Mouse (Mus musculus) embryonic facial prominence, embryonic 11.5 days (tissue): ENCODE measurements at regions not wholly inside any gene's neighbourhood (a gene's known extent, or its start where the extent isn't known, plus 50 kb on each side); places are given as distances from the start of the nearest gene placed in this dataset.
A peak's percentile ranks its signal among the peaks of the same experiment; 100 is the strongest.
"Not testable (repeated sequence)": the region's sequence is repeated elsewhere in the genome, so short reads cannot be mapped to it uniquely, and the experiment has no call there.

ENCODE experiments used
- ATAC-seq: fragments of 200-750 bp; cut with Nextera tagmentation; replicated peaks from 2 replicates; pipeline ENCODE4 v1.8.0; 2017; ENCODE audit warnings: low read depth; ENCODE audit not compliant: insufficient number of reproducible peaks, low FRiP score, low TSS enrichment
- DNase-seq: peaks from one replicate; pipeline ENCODE4 v3.0.0-alpha.2; 2015; ENCODE audit warnings: low spot score
- H3K27ac ChIP-seq: fragments of 300-500 bp; sonication (generic); replicated peaks from 2 replicates; pipeline ENCODE4 v1.5.1; 2014; ENCODE audit warnings: mild to moderate bottlenecking, low read depth, low read length, control low read depth
- H3K27me3 ChIP-seq: fragments of 300-500 bp; sonication (generic); 2 replicates; pipeline ENCODE4 v1.6.1; 2014; ENCODE audit warnings: mild to moderate bottlenecking, low read length, moderate library complexity, mixed read lengths; ENCODE audit not compliant: control insufficient read depth, insufficient read depth
- H3K36me3 ChIP-seq: fragments of 300-500 bp; sonication (generic); replicated peaks from 2 replicates; pipeline ENCODE4 v1.6.1; 2014; ENCODE audit warnings: low read depth, mild to moderate bottlenecking, low read length, moderate library complexity, mixed read lengths; ENCODE audit not compliant: control insufficient read depth, insufficient read depth
- H3K4me1 ChIP-seq: fragments of 300-500 bp; sonication (generic); 2 replicates; pipeline ENCODE4 v1.6.1; 2014; ENCODE audit warnings: low read length, mixed read lengths; ENCODE audit not compliant: control insufficient read depth, insufficient read depth
- H3K4me2 ChIP-seq: fragments of 300-500 bp; sonication (generic); 2 replicates; pipeline ENCODE4 v1.6.1; 2014; ENCODE audit warnings: low read depth, mild to moderate bottlenecking, control low read depth, low read length, moderate library complexity
- H3K4me3 ChIP-seq: fragments of 300-500 bp; sonication (generic); 2 replicates; pipeline ENCODE4 v1.5.1; 2014; ENCODE audit warnings: low read depth, low read length, control low read depth
- H3K9ac ChIP-seq: fragments of 300-500 bp; sonication (generic); replicated peaks from 2 replicates; pipeline ENCODE4 v1.6.1; 2014; ENCODE audit warnings: mild to moderate bottlenecking, control low read depth, low read length
- H3K9me3 ChIP-seq: fragments of 300-500 bp; sonication (generic); replicated peaks from 2 replicates; pipeline ENCODE4 v1.6.1; 2016; ENCODE audit warnings: mild to moderate bottlenecking, low read length, inconsistent platforms, mixed read lengths; ENCODE audit not compliant: control insufficient read depth
- WGBS: fragments of 180-500 bp; shearing (Covaris S2); extraction: QIAGEN DNeasy Blood & Tissue Kit; methylation state at CpG from one replicate; pipeline ENCODE4 v1.1.7; 2014; 5-methylcytosine and 5-hydroxymethylcytosine counted together

DNA sequence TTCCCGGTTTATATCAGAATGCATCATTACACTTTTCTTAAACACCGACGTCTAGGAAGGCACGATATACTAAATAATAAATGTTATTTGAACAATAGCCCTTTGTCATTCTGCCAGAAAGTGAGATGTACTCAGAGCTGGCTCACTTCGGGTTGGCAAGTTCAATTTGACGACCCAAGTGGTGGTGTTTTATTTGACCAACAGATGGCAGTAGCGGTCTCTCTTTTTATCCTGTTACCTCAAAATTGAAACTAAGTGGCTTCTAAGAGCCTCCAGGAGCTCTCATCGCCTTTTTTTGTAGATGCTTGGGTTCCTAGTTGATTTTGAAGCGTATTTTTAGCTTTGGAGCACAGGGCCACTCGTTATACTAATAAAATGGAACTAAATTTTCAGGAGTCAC, 66.7 kb upstream of the Chmp2b start:
- ATAC-seq (no peak), DNase-seq (peak; percentile 83)
- Histone ChIP-seq H3K27me3 (no peaks in the 10 kb centered on the region), H3K4me3 (no peak overlapping the region), H3K9me3 (no peaks in the 10 kb centered on the region), H3K36me3 (no peaks in the 10 kb centered on the region), H3K4me2 (no peak overlapping the region), H3K27ac (no peak overlapping the region), H3K9ac (no peak overlapping the region), H3K4me1 (no peaks in the 10 kb centered on the region)
- WGBS: 14% methylated on average over 10 of the region's 10 CpGs

DNA sequence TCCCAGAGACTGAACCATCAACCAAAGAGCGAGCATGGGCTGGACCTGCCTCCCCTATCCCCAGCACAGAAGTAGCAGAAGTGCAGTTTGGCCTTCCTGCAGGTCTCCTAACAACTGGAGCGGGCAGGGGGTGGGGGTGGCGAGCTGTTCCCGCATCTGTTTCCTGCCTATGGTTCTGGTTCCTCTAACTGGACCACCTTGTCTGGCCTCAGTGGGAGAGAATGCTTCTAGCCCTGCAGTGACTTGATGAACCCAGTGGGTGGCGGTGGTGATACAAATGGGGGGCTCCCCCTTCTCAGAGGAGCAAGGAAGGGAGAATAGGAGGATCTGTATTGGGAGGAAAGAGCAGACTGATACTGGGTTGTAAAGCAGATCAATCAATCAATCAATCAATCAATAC, 69.2 kb upstream of the Chmp2b start:
- Histone ChIP-seq H3K4me1 (no peaks in the 10 kb centered on the region), H3K9me3 (no peaks in the 10 kb centered on the region), H3K27ac (no peak overlapping the region), H3K36me3 (no peaks in the 10 kb centered on the region), H3K9ac (no peak overlapping the region), H3K4me2 (no peak overlapping the region), H3K4me3 (no peak overlapping the region), H3K27me3 (no peaks in the 10 kb centered on the region)
- WGBS: 43% methylated on average over 5 of the region's 5 CpGs
- DNase-seq (no peak), ATAC-seq (no peak)

DNA sequence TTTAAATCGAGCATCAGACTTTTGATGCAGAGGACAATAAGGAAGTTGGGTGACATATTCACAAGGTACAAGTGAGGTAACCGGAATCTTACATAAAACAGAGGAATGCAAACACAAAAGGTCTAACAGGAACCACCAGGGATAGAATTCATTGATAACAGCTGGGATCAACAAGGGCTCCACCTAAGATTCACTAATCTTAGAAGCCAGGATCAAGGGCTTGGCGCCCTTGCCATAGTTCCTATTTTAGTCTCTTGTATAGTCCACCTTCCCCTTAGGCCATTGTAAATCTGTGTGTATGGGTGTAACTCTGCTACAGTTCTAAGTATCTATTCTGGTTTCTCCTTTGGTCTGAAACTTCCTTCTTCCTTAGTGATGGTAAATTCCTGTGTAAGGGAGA, 84.2 kb upstream of the Chmp2b start:
- not testable (repeated sequence) for H3K4me3 ChIP-seq, DNase-seq, H3K27me3 ChIP-seq, H3K27ac ChIP-seq, H3K4me2 ChIP-seq, H3K9ac ChIP-seq, H3K4me1 ChIP-seq, H3K9me3 ChIP-seq, H3K36me3 ChIP-seq, ATAC-seq
- 80% methylated on average over 3 of the region's 3 CpGs for WGBS

DNA sequence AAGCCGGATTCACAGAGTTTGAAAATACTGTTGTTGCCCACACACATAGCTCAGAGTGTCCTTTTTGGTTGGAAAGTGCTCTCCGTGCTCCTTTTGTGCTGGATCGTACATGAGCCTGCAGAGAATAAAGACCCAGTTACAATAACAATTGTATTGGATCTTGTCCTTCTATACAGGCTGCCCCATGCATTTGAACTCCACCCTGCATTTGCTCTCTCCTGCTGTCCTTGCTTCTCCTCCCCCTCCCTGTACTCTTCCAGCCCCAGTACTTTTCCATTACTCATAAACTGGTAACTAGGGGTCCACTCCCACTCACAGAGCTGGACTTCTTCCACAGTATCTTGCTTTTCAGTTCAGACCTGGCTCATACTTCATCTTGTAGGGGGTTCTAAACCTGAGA, 86.5 kb upstream of the Chmp2b start:
- H3K9ac ChIP-seq: no peak overlapping the region
- no peaks in the 10 kb centered on the region for H3K36me3 ChIP-seq
- no peak overlapping the region for H3K4me2 ChIP-seq
- H3K27me3 ChIP-seq: no peaks in the 10 kb centered on the region
- H3K9me3 ChIP-seq: no peaks in the 10 kb centered on the region
- ATAC-seq (no peak), DNase-seq (no peak)
- no peak overlapping the region for H3K27ac ChIP-seq
- 87% methylated on average over 3 of the region's 3 CpGs for WGBS
- H3K4me3 ChIP-seq: no peak overlapping the region
- no peaks in the 10 kb centered on the region for H3K4me1 ChIP-seq

DNA sequence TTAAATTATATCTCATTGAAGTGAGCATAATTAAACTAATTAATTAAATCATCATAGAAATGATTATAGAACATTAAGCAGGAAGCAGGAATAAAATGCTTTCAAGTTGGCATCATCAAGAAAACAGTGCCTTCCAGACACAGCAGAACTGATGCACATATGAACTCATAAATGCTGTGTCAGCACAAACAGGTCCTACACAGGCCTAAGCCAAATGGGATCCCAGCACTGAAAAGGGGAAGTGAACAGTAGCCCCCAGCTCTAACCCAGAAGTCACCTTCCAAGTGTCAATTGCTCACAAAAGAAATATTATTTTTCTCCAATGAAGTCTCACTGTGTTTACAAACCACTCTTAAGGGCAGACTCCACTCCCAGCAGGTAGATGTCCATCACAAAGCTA, 93.0 kb upstream of the Chmp2b start:
- no peaks in the 10 kb centered on the region for H3K27me3 ChIP-seq
- H3K27ac ChIP-seq: no peak overlapping the region
- no peaks in the 10 kb centered on the region for H3K36me3 ChIP-seq
- no peak for ATAC-seq
- H3K9me3 ChIP-seq: no peaks in the 10 kb centered on the region
- no peaks in the 10 kb centered on the region for H3K4me1 ChIP-seq
- no peak overlapping the region for H3K4me2 ChIP-seq
- DNase-seq: no peak
- no peak overlapping the region for H3K9ac ChIP-seq
- no peak overlapping the region for H3K4me3 ChIP-seq

DNA sequence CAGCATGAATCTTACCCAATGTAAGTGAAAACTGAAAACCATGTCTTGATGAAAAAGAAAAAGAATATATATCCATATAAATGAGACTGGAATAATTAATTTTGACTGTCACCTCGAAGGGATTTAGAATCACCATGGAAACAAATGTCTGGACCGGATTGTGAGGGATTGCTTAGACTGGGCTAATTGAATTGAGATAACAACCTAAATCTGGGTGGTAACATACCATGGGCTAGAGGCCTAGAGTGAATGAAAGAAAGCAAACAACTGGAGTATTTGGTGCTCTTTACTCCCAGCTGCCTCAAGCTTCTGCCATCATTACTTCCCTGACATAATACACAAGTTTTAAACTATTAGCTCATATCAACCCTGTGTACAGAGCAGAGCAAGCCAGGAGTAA, 95.3 kb upstream of the Chmp2b start:
- no peaks in the 10 kb centered on the region for H3K4me1 ChIP-seq
- WGBS: 57% methylated on average over 2 of the region's 2 CpGs

DNA sequence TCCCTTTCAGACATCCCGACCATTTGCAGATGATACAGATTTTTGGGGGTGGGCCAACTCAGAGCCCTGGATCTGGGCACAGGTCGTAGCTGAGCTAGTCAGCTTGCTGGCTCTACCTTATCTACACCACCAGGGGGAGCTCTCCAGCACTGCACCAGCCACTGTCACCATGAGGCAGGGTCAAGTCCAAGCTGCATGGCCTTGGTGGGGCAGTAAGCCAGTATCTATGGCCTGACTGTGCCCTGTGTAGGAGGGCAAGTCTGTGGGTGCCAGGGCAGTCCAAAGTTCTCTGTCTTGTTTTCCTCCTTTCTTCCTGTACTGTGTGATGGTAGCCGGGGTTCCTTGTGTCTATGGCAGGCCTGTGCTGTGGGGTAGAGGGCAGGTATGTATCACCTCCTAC, 102.3 kb upstream of the Chmp2b start:
- ATAC-seq (0 out of 2 replicates have a peak, but pooled peaks have one; percentile 67), DNase-seq (peak; percentile 23)
- WGBS: 69% methylated on average over 3 of the region's 3 CpGs
- Histone ChIP-seq H3K36me3 (no peaks in the 10 kb centered on the region), H3K27me3 (no peaks in the 10 kb centered on the region), H3K9me3 (no peaks in the 10 kb centered on the region), H3K4me1 (no peaks in the 10 kb centered on the region), H3K4me2 (no peak overlapping the region), H3K4me3 (no peak overlapping the region), H3K27ac (no peak overlapping the region), H3K9ac (no peak overlapping the region)

More for the DNA sequence above, 95.3 kb upstream of the Chmp2b start:
- Histone ChIP-seq H3K27me3 (no peaks in the 10 kb centered on the region), H3K4me3 (no peak overlapping the region), H3K4me2 (no peak overlapping the region), H3K27ac (no peak overlapping the region), H3K9ac (no peak overlapping the region), H3K36me3 (no peaks in the 10 kb centered on the region), H3K9me3 (no peaks in the 10 kb centered on the region)
- ATAC-seq (no peak), DNase-seq (no peak)

DNA sequence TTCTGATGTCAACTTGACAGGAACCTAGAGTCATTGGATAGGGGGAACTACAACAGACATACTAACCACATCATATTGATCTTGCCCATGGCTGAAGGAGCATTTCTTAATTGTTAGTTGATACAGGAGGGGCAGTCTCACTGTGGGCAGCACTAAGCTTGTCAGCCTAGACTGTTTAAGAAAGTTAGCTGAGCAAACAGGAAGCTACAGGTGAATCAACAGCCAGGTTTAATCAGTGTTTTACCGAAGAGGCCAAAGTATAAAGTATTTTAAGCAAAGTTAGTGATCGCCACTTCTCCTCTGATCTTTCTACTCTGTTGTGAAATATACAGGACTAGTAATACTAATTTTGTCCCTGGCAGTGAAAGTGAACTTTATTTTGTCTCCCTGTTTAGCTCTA, 109.6 kb upstream of the Chmp2b start:
- WGBS: 93% methylated on average over 2 of the region's 2 CpGs
- no peak overlapping the region for H3K4me3 ChIP-seq

DNA sequence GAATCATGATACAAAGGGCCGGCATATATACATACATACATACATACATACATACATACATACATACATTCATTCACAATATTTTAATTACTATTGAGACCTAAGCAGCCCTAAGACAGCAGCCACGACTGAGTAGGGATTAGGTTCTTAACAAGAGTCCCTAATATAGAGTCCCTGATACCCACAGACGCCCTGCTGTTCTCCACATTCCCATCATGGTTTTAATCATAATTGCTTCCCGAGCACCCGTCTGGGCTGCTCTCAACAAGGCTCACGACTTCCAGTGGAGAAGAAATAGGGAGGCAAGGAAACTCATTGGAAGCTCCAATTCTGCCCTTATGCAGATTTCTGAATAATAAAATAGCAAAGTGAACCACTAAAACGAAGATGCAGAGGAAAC, 120.6 kb upstream of the Chmp2b start:
- Histone ChIP-seq H3K27me3 (no peaks in the 10 kb centered on the region), H3K27ac (no peak overlapping the region), H3K4me3 (no peak overlapping the region), H3K9ac (no peak overlapping the region), H3K4me1 (no peaks in the 10 kb centered on the region), H3K9me3 (no peaks in the 10 kb centered on the region), H3K36me3 (no peaks in the 10 kb centered on the region), H3K4me2 (no peak overlapping the region)
- DNase-seq: no peak
- no peak for ATAC-seq
- WGBS: 73% methylated on average over 7 of the region's 7 CpGs

More for the DNA sequence above, 109.6 kb upstream of the Chmp2b start:
- no peaks in the 10 kb centered on the region for H3K36me3 ChIP-seq
- DNase-seq (no peak), ATAC-seq (no peak)
- H3K9ac ChIP-seq: no peak overlapping the region
- no peaks in the 10 kb centered on the region for H3K4me1 ChIP-seq
- H3K27me3 ChIP-seq: no peaks in the 10 kb centered on the region
- H3K9me3 ChIP-seq: no peaks in the 10 kb centered on the region
- H3K4me2 ChIP-seq: no peak overlapping the region
- H3K27ac ChIP-seq: no peak overlapping the region
